Mouse (Mus musculus) lung, embryonic 14.5 days (tissue): ENCODE measurements around the gene Krtap16-1. TPM values are rescaled to one million over a fixed set of nuclear protein-coding genes. Genes with fewer than 3 reads are reported as not detected.

Experiments
- ATAC-seq: fragments of 200-750 bp; cut with Nextera tagmentation; 2 replicates; pipeline ENCODE4 v1.8.0; 2017; ENCODE audit warnings: mild to moderate bottlenecking, moderate TSS enrichment, moderate library complexity; ENCODE audit not compliant: insufficient read depth
- DNase-seq: peaks from one replicate; pipeline ENCODE4 v3.0.0-alpha.2; 2015
- H3K27ac ChIP-seq: fragments of 300-500 bp; sonication (generic); 2 replicates; pipeline ENCODE4 v1.5.1; 2014; ENCODE audit warnings: low read depth, mild to moderate bottlenecking, moderate library complexity
- H3K27me3 ChIP-seq: fragments of 300-500 bp; sonication (generic); 2 replicates; pipeline ENCODE4 v1.6.1; 2014; ENCODE audit warnings: low read length, control low read depth; ENCODE audit not compliant: insufficient read depth
- H3K36me3 ChIP-seq: fragments of 300-500 bp; sonication (generic); 2 replicates; pipeline ENCODE4 v1.6.1; 2014; ENCODE audit warnings: control low read depth; ENCODE audit not compliant: insufficient read depth
- H3K4me1 ChIP-seq: fragments of 300-500 bp; sonication (generic); 2 replicates; pipeline ENCODE4 v1.6.1; 2014; ENCODE audit warnings: antibody characterized with exemption, control low read depth; ENCODE audit not compliant: insufficient read depth
- H3K4me2 ChIP-seq: fragments of 300-500 bp; sonication (generic); 2 replicates; pipeline ENCODE4 v1.6.1; 2014; ENCODE audit warnings: mild to moderate bottlenecking
- H3K4me3 ChIP-seq: fragments of 300-500 bp; sonication (generic); 2 replicates; pipeline ENCODE4 v1.5.1; 2014; ENCODE audit warnings: low read depth, low read length
- H3K9ac ChIP-seq: fragments of 300-500 bp; sonication (generic); 2 replicates; pipeline ENCODE4 v1.6.1; 2014
- H3K9me3 ChIP-seq: fragments of 300-500 bp; sonication (generic); 2 replicates; pipeline ENCODE4 v1.6.1; 2016; ENCODE audit warnings: low read depth, low read length, control low read depth
- CTCF ChIP-seq: IDR thresholded peaks from 2 replicates; pipeline ENCODE4 v1.5.1; 2016; ENCODE audit warnings: antibody characterized with exemption, low read depth
- WGBS: fragments of 180-500 bp; shearing (Covaris S2); extraction: QIAGEN DNeasy Blood & Tissue Kit; methylation state at CpG from one replicate; pipeline ENCODE4 v1.1.7; 2014; 5-methylcytosine and 5-hydroxymethylcytosine counted together
- polyA plus RNA-seq: library from polyadenylated mRNA; unstranded; fragments of >200 nt; fragmentation: Nextera tagmentation; extraction: Ambion mirVana; gene quantifications from 2 replicates; pipeline ENCODE4 v1.2.1, GENCODE M21; 2014

Gene Krtap16-1
- polyA plus RNA-seq, 1 experiment from 2014 or later = not detected

GRCm38 (mm10) chr11:99989881-99990405 lies 3.5 kb upstream of the Krtap16-1 start:
- Histone ChIP-seq H3K4me3 (no peak overlapping the region), H3K36me3 (no peaks in the 10 kb centered on the region), H3K27ac (no peak overlapping the region), H3K9ac (no peak overlapping the region), H3K9me3 (no peaks in the 10 kb centered on the region), H3K4me2 (no peak overlapping the region), H3K4me1 (no peaks in the 10 kb centered on the region), H3K27me3 (peaks cover 8% of the 10 kb centered on the region; the same call in 1 of the 2 replicates)
- no peak for TF ChIP-seq CTCF
- WGBS = 74% methylated on average over 6 of the region's 6 CpGs
- DNase-seq = no peak
- ATAC-seq = no peak

- Histone ChIP-seq H3K9me3 (no peaks in the 10 kb centered on the region), H3K4me1 (no peaks in the 10 kb centered on the region), H3K36me3 (no peaks in the 10 kb centered on the region), H3K4me2 (no peak overlapping the region), H3K9ac (no peak overlapping the region), H3K27ac (no peak overlapping the region), H3K4me3 (no peak overlapping the region), H3K27me3 (peaks cover 1% of the 10 kb centered on the region; the same call in 1 of the 2 replicates)
- no peak for DNase-seq
- ATAC-seq = no peak
- WGBS = 87% methylated on average over 3 of the region's 3 CpGs
- TF ChIP-seq CTCF = no peak
Measured at GRCm38 (mm10) chr11:99988530-99988929, 2.1 kb upstream of the Krtap16-1 start.

GRCm38 (mm10) chr11:99985291-99986092 lies 905 bp downstream of the Krtap16-1 start:
- Histone ChIP-seq H3K4me2 (no peak overlapping the region), H3K27me3 (no peaks in the 10 kb centered on the region), H3K27ac (no peak overlapping the region), H3K4me1 (no peaks in the 10 kb centered on the region), H3K36me3 (no peaks in the 10 kb centered on the region), H3K9ac (no peak overlapping the region), H3K4me3 (no peak overlapping the region), H3K9me3 (no peaks in the 10 kb centered on the region)
- 66% methylated on average over 20 of the region's 20 CpGs for WGBS
- ATAC-seq = no peak
- DNase-seq = no peak
- TF ChIP-seq CTCF = no peak

- Histone ChIP-seq H3K27ac (no peak overlapping the region), H3K36me3 (no peaks in the 10 kb centered on the region), H3K4me2 (no peak overlapping the region), H3K9ac (no peak overlapping the region), H3K4me1 (no peaks in the 10 kb centered on the region), H3K4me3 (no peak overlapping the region), H3K27me3 (no peaks in the 10 kb centered on the region), H3K9me3 (no peaks in the 10 kb centered on the region)
- ATAC-seq (no peak), DNase-seq (no peak)
- 89% methylated on average over 1 of the region's 1 CpGs for WGBS
- no peak for TF ChIP-seq CTCF
Measured at GRCm38 (mm10) chr11:99983442-99983841, 3.0 kb downstream of the Krtap16-1 start.

GRCm38 (mm10) chr11:99982731-99983130 lies 3.7 kb downstream of the Krtap16-1 start:
- 78% methylated on average over 9 of the region's 9 CpGs for WGBS
- no peak overlapping the region for H3K4me3 ChIP-seq
- DNase-seq (no peak), ATAC-seq (no peak)
- no peak for TF ChIP-seq CTCF
- no peaks in the 10 kb centered on the region for H3K9me3 ChIP-seq
- H3K4me2 ChIP-seq = no peak overlapping the region
- no peaks in the 10 kb centered on the region for H3K4me1 ChIP-seq
- H3K9ac ChIP-seq = no peak overlapping the region
- H3K27me3 ChIP-seq = no peaks in the 10 kb centered on the region
- H3K27ac ChIP-seq = no peak overlapping the region
- H3K36me3 ChIP-seq = no peaks in the 10 kb centered on the region

GRCm38 (mm10) chr11:99978953-99979352 lies 7.4 kb downstream of the Krtap16-1 start, which contains the start of gene Krtap29-1:
TSS of gene Krtap29-1 (minus strand) at chr11:99979053.
- 76% methylated on average over 5 of the region's 5 CpGs for WGBS

GRCm38 (mm10) chr11:99965961-99966360 lies 20.4 kb downstream of the Krtap16-1 start:
- Histone ChIP-seq H3K4me1 (no peaks in the 10 kb centered on the region), H3K9ac (no peak overlapping the region), H3K36me3 (no peaks in the 10 kb centered on the region), H3K27me3 (no peaks in the 10 kb centered on the region), H3K9me3 (no peaks in the 10 kb centered on the region), H3K4me2 (no peak overlapping the region), H3K4me3 (no peak overlapping the region), H3K27ac (no peak overlapping the region)
- TF ChIP-seq CTCF = no peak
- ATAC-seq (no peak), DNase-seq (no peak)
- 14% methylated on average over 2 of the region's 2 CpGs for WGBS

More at GRCm38 (mm10) chr11:99978953-99979352, 7.4 kb downstream of the Krtap16-1 start, which contains the start of gene Krtap29-1:
- H3K9me3 ChIP-seq = no peaks in the 10 kb centered on the region
- H3K4me2 ChIP-seq = no peak within 1 kb of the TSS
- H3K4me3 ChIP-seq = no peak within 1 kb of the TSS
- no peaks in the 10 kb centered on the region for H3K4me1 ChIP-seq
- H3K27me3 ChIP-seq = no peaks in the 10 kb centered on the region
- no peak within 1 kb of the TSS for H3K27ac ChIP-seq
- H3K36me3 ChIP-seq = no peaks in the 10 kb centered on the region
- TF ChIP-seq CTCF = no peak
- no peak within 1 kb of the TSS for H3K9ac ChIP-seq
- DNase-seq (no peak), ATAC-seq (no peak)
